Mouse (Mus musculus) stomach, postnatal 0 days (tissue): ENCODE measurements around the gene Hoxa2. TPM values are rescaled to one million over a fixed set of nuclear protein-coding genes. Genes with fewer than 3 reads are reported as not detected.

Source experiments
- ATAC-seq: fragments of 200-750 bp; cut with Nextera tagmentation; 2 replicates; pipeline ENCODE4 v1.8.0; 2017; ENCODE audit not compliant: low FRiP score, low TSS enrichment
- DNase-seq: peaks from one replicate; pipeline ENCODE4 v3.0.0-alpha.2; 2016; ENCODE audit warnings: low spot score
- H3K27ac ChIP-seq: fragments of 300-500 bp; sonication (generic); replicated peaks from 2 replicates; pipeline ENCODE4 v1.5.1; 2014; ENCODE audit warnings: mild to moderate bottlenecking, control low read depth
- H3K27me3 ChIP-seq: fragments of 300-500 bp; sonication (generic); 2 replicates; pipeline ENCODE4 v1.6.1; 2014; ENCODE audit warnings: low read length; ENCODE audit not compliant: control insufficient read depth, insufficient read depth
- H3K36me3 ChIP-seq: fragments of 300-500 bp; sonication (generic); 2 replicates; pipeline ENCODE4 v1.6.1; 2014; ENCODE audit warnings: low read length, mixed read lengths; ENCODE audit not compliant: control insufficient read depth, insufficient read depth
- H3K4me1 ChIP-seq: fragments of 300-500 bp; sonication (generic); replicated peaks from 2 replicates; pipeline ENCODE4 v1.6.1; 2014; ENCODE audit warnings: antibody characterized with exemption; ENCODE audit not compliant: control insufficient read depth, insufficient read depth
- H3K4me2 ChIP-seq: fragments of 300-500 bp; sonication (generic); replicated peaks from 2 replicates; pipeline ENCODE4 v1.6.1; 2014; ENCODE audit warnings: low read depth, mild to moderate bottlenecking, control low read depth, moderate library complexity
- H3K4me3 ChIP-seq: fragments of 300-500 bp; sonication (generic); 2 replicates; pipeline ENCODE4 v1.5.1; 2014; ENCODE audit warnings: low read depth, low read length, control low read depth
- H3K9ac ChIP-seq: fragments of 300-500 bp; sonication (generic); 2 replicates; pipeline ENCODE4 v1.6.1; 2014; ENCODE audit warnings: mild to moderate bottlenecking, low read length, control low read depth, mixed read lengths
- H3K9me3 ChIP-seq: fragments of 300-500 bp; sonication (generic); 2 replicates; pipeline ENCODE4 v1.6.1; 2016; ENCODE audit warnings: low read length; ENCODE audit not compliant: control insufficient read depth
- CTCF ChIP-seq: IDR thresholded peaks from 2 replicates; pipeline ENCODE4 v1.5.1; 2016; ENCODE audit warnings: antibody characterized with exemption, low read depth, mild to moderate bottlenecking, moderate library complexity
- EP300 ChIP-seq: optimal IDR thresholded peaks from 2 replicates; pipeline ENCODE3; 2016; ENCODE audit warnings: antibody characterized with exemption
- whole genome bisulfite sequencing: fragments of 180-500 bp; shearing (Covaris S2); extraction: QIAGEN DNeasy Blood & Tissue Kit; methylation state at CpG from one replicate; pipeline ENCODE4 v1.1.7; 2014; 5-methylcytosine and 5-hydroxymethylcytosine counted together
- polyA plus RNA-seq: library from polyadenylated mRNA; unstranded; fragments of >200 nt; fragmentation: Nextera tagmentation; extraction: Ambion mirVana; gene quantifications from 2 replicates; pipeline ENCODE4 v1.2.1, GENCODE M21; 2015

Hoxa2 gene
- polyA plus RNA-seq, 1 experiment from 2014 or later: 5.3 TPM

DNA sequence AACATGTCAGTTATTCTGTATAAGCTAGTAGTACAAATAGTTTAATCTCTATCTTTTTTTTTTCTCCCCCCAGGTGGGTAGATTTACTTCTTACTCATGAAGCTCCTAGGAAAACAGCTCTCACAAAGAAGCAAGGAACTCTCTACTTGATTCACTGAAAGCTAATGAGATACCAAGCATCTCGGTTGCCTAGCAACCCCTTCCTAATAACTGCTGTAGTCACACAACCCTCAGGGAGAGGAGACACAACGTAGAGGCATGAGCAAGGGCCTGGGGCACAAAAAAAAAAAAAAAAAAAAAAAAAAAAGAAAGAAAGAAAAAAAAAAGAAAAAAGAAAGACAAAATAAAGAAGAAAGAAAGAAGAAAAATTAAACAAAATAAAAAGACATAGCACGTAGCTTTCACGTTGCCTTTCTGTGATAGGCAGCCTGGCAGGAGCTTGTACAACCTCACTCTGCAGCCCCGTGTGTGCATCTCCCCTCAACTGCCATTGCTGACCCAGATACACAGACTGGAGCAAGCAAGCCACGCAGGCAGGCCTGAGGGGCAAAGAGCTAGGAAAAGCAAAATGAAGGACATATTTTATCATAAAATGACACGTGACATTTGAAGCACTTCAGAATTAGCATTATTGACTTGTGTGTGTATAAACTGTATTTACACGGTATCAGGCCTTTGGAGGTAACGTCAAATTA lies 26.6 kb downstream of the Hoxa2 start:
- Histone ChIP-seq H3K4me3 (no peak overlapping the region), H3K27me3 (no peaks in the 10 kb centered on the region), H3K4me1 (no peaks in the 10 kb centered on the region), H3K9me3 (no peaks in the 10 kb centered on the region), H3K4me2 (no peak overlapping the region), H3K36me3 (no peaks in the 10 kb centered on the region), H3K9ac (no peak overlapping the region), H3K27ac (no peak overlapping the region)
- no peak for ATAC-seq
- DNase-seq: no peak
- no peak for TF ChIP-seq CTCF
- no peak for TF ChIP-seq EP300
- WGBS: 69% methylated on average over 9 of the region's 9 CpGs

DNA sequence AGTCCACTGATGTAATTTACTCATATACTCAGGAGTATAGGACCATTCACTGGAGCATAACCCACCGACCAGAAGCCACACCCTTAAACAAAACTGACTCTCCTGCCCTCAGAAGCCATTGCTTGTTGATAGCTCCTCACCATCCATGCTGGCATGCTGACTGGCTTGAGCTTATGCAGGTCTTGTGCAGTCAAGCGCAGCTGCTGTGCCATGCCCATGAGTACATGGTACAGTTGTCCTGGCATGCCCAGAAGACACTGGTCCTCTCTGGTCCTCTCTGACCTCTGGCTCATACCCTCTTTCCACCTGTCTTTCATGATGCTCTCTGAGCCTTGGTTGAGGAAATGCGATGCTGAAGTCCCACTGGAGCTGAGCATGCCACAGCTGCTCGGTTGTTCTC lies 41.0 kb downstream of the Hoxa2 start:
- 73% methylated on average over 4 of the region's 4 CpGs for WGBS
- ATAC-seq: no peak
- DNase-seq: no peak
- H3K4me3 ChIP-seq: no peak overlapping the region
- TF ChIP-seq CTCF (no peak), EP300 (no peak)
- H3K9ac ChIP-seq: no peak overlapping the region
- no peaks in the 10 kb centered on the region for H3K27me3 ChIP-seq
- H3K27ac ChIP-seq: no peak overlapping the region
- no peak overlapping the region for H3K4me2 ChIP-seq
- no peaks in the 10 kb centered on the region for H3K36me3 ChIP-seq
- H3K4me1 ChIP-seq: no peaks in the 10 kb centered on the region
- 0 out of 2 replicates have a peak, but pooled peaks cover 4% of the 10 kb centered on the region for H3K9me3 ChIP-seq

DNA sequence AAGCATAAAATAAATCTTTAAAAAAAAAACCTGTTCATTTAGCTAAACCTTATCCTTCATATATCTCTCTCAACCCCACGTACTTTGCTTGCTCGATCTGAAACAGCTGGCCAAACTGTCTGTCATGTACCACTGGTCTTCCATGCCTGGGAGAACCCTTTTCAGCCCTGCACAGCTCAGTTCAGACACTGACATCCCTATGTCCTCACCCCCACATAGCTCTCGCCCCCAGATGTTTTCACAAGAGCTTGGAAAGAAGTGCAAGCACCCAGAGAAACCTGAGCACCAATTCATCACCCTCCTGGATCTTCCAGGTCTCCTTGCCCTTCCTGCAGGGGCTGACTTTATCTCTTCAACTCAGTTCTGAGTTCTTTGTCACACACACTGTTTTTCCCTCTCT lies 43.5 kb downstream of the Hoxa2 start:
- TF ChIP-seq EP300 (no peak), CTCF (no peak)
- ATAC-seq (no peak), DNase-seq (no peak)
- no peak overlapping the region for H3K4me3 ChIP-seq
- no peaks in the 10 kb centered on the region for H3K9me3 ChIP-seq
- WGBS: 53% methylated on average over 3 of the region's 3 CpGs
- no peaks in the 10 kb centered on the region for H3K27me3 ChIP-seq
- no peak overlapping the region for H3K27ac ChIP-seq
- no peaks in the 10 kb centered on the region for H3K4me1 ChIP-seq
- H3K9ac ChIP-seq: no peak overlapping the region
- no peaks in the 10 kb centered on the region for H3K36me3 ChIP-seq
- no peak overlapping the region for H3K4me2 ChIP-seq

DNA sequence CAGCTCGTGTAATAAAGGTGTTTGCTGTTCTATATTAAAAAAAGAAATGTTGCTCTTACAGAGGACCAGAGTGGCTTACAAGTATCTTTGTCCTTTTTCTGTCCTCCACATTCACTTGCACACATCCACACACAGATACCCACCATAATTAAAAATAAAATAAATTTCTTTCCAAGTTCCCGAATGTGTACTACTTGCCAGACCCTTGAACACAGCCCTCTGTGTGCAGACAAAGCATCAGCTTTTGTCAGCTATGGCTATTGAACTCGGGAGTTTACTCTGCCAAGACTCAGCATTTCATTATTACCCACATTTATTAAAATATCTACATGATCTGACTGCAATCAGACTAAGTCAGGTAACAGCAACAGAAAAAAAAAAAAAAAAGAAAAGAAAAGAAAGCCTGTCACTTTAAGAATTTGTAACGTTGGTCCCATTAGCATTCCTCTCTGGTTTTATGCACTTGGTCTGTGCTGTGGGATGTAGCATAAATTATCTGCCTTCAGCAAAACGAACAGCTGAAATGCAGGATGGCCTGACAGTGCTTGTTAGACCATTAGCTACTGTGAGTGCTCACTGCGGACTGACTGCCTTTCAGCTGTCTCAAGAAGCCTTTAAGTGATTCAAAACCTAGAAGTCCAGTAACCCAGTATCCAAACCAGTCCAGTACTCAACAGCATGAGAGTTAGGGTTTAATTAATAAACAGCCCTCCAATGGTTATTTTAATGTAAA lies 45.6 kb downstream of the Hoxa2 start:
- Histone ChIP-seq H3K9me3 (no peaks in the 10 kb centered on the region), H3K4me2 (no peak overlapping the region), H3K4me1 (no peaks in the 10 kb centered on the region), H3K36me3 (no peaks in the 10 kb centered on the region), H3K27ac (no peak overlapping the region), H3K27me3 (no peaks in the 10 kb centered on the region), H3K4me3 (no peak overlapping the region), H3K9ac (no peak overlapping the region)
- WGBS: 21% methylated on average over 6 of the region's 6 CpGs
- TF ChIP-seq EP300 (no peak), CTCF (no peak)
- no peak for ATAC-seq
- DNase-seq: no peak

DNA sequence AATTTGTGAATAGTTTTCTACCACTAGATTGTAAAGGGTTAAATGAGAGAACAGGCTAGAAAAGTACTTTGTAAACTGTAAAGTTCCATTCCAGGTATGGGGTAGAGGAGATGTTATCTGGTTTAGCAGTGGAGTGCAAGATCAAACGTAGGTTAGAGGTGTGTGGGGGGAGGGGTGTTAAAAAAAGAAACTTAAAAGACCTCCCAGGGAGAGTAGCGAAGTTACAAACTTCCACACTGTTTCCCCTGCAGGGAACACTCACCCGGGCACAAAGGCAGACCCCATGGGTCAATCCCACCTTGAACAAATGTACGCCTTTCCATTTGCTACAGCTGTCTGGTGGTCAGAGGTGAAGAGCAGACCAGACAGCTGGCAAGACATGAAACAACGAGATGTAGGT lies 48.7 kb downstream of the Hoxa2 start:
- Histone ChIP-seq H3K27me3 (no peaks in the 10 kb centered on the region), H3K27ac (no peak overlapping the region), H3K9ac (no peak overlapping the region), H3K9me3 (no peaks in the 10 kb centered on the region), H3K4me2 (no peak overlapping the region), H3K36me3 (no peaks in the 10 kb centered on the region), H3K4me1 (no peaks in the 10 kb centered on the region), H3K4me3 (no peak overlapping the region)
- DNase-seq: no peak
- TF ChIP-seq CTCF (no peak), EP300 (no peak)
- 29% methylated on average over 5 of the region's 5 CpGs for WGBS
- ATAC-seq: no peak

Other genes with a start within 250 kb of the Hoxa2 start
- gene Skap2, start 152.3 kb downstream of the Hoxa2 start, polyA plus RNA-seq: 26.8 and 27.3 TPM in 2 replicates
- gene Hoxa1, start 6.5 kb downstream of the Hoxa2 start, polyA plus RNA-seq: 0.35 and 0.56 TPM in 2 replicates
- 0.90 and 0.99 TPM in 2 replicates for gene 5730596B20Rik, start 12.7 kb upstream of the Hoxa2 start, polyA plus RNA-seq
- 2.5 and 2.6 TPM in 2 replicates for gene Hoxa4, start 26.9 kb upstream of the Hoxa2 start, polyA plus RNA-seq
- 8.4 and 8.9 TPM in 2 replicates for gene Hoxa5, start 39.8 kb upstream of the Hoxa2 start, polyA plus RNA-seq
- 0.33 and 0.80 TPM in 2 replicates for gene Hoxa6, start 43.9 kb upstream of the Hoxa2 start, polyA plus RNA-seq
- 2.8 and 2.9 TPM in 2 replicates for gene Hoxa3, start 48.5 kb upstream of the Hoxa2 start, polyA plus RNA-seq
- gene Gm28308, start 48.5 kb upstream of the Hoxa2 start, polyA plus RNA-seq: 0.21 TPM in 1 of 2 replicates, not detected in the other
- gene Hoxa7, start 57.0 kb upstream of the Hoxa2 start, polyA plus RNA-seq: 8.1 and 8.5 TPM in 2 replicates
- gene Hoxa9, start 66.3 kb upstream of the Hoxa2 start, polyA plus RNA-seq: 0.13 and 0.61 TPM in 2 replicates
- 0.06 TPM in 1 of 2 replicates, not detected in the other for gene Hoxa10, start 76.0 kb upstream of the Hoxa2 start, polyA plus RNA-seq
- not detected in 2 replicates for gene Hoxa11, start 81.0 kb upstream of the Hoxa2 start, polyA plus RNA-seq
- not detected in 2 replicates for gene Hoxa13, start 96.0 kb upstream of the Hoxa2 start, polyA plus RNA-seq
- gene Evx1, start 148.7 kb upstream of the Hoxa2 start, polyA plus RNA-seq: not detected in 2 replicates